Mouse (Mus musculus) intestine, embryonic 14.5 days (tissue): ENCODE results near the gene Cypt15. TPM values are rescaled to one million over a fixed set of nuclear protein-coding genes. Genes with fewer than 3 reads are reported as not detected.
"Not testable (repeated sequence)": the region's sequence is repeated elsewhere in the genome, so short reads cannot be mapped to it uniquely, and the experiment has no call there.

Source experiments
- ATAC-seq: fragments of 200-750 bp; cut with Nextera tagmentation; replicated peaks from 2 replicates; pipeline ENCODE4 v1.8.0; 2017; ENCODE audit warnings: low read depth, moderate number of reproducible peaks, moderate TSS enrichment, moderate library complexity; ENCODE audit not compliant: low FRiP score, low TSS enrichment
- DNase-seq: peaks from one replicate; pipeline ENCODE4 v3.0.0-alpha.2; 2018; ENCODE audit warnings: low spot score
- H3K27ac ChIP-seq: fragments of 300-500 bp; sonication (generic); 2 replicates; pipeline ENCODE4 v1.5.1; 2014; ENCODE audit warnings: low read depth, mild to moderate bottlenecking, control low read depth
- H3K27me3 ChIP-seq: fragments of 300-500 bp; sonication (generic); replicated peaks from 2 replicates; pipeline ENCODE4 v1.6.1; 2014; ENCODE audit warnings: low read length, control low read depth; ENCODE audit not compliant: control insufficient read depth, insufficient read depth
- H3K36me3 ChIP-seq: fragments of 300-500 bp; sonication (generic); 2 replicates; pipeline ENCODE4 v1.6.1; 2014; ENCODE audit warnings: low read length, control low read depth; ENCODE audit not compliant: control insufficient read depth, insufficient read depth
- H3K4me1 ChIP-seq: fragments of 300-500 bp; sonication (generic); replicated peaks from 2 replicates; pipeline ENCODE4 v1.6.1; 2014; ENCODE audit warnings: low read length, control low read depth, mixed read lengths; ENCODE audit not compliant: control insufficient read depth, insufficient read depth
- H3K4me2 ChIP-seq: fragments of 300-500 bp; sonication (generic); 2 replicates; pipeline ENCODE4 v1.6.1; 2014; ENCODE audit warnings: low read length
- H3K4me3 ChIP-seq: fragments of 300-500 bp; sonication (generic); 2 replicates; pipeline ENCODE4 v1.5.1; 2014; ENCODE audit warnings: low read depth, low read length, control low read depth, mixed read lengths
- H3K9ac ChIP-seq: fragments of 300-500 bp; sonication (generic); 2 replicates; pipeline ENCODE4 v1.6.1; 2014; ENCODE audit warnings: mild to moderate bottlenecking, low read length
- H3K9me3 ChIP-seq: fragments of 300-500 bp; sonication (generic); 2 replicates; pipeline ENCODE4 v1.6.1; 2016; ENCODE audit warnings: low read length, control low read depth; ENCODE audit not compliant: control insufficient read depth
- WGBS: fragments of 180-500 bp; shearing (Covaris S2); extraction: QIAGEN DNeasy Blood & Tissue Kit; methylation state at CpG from one replicate; pipeline ENCODE4 v1.1.7; 2014; 5-methylcytosine and 5-hydroxymethylcytosine counted together
- polyA plus RNA-seq: library from polyadenylated mRNA; unstranded; fragments of >200 nt; fragmentation: Nextera tagmentation; extraction: Ambion mirVana; gene quantifications from 2 replicates; pipeline ENCODE4 v1.2.1, GENCODE M21; 2014

Gene Cypt15
- polyA plus RNA-seq: not detected in 2 replicates

DNA sequence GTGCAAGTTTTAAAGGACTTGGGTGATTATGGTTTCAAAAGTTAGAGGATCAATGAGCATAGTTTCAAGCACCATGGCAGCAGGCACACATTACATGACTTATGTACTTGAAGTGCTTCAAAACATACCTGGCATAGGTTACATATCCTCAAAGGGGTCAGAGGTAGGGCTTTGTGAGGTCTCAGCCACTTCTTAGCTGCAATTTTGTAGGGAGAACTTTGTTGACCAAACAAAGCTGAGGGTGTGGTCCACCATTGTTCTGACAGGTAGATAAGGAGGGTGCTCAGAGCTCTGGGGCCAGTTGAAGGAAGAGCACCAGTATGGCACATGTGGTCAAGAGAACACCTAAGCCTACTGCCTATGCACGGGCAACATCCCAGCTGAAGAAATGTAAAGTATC is at the start of gene Cypt15:
TSS of gene Cypt15 (plus strand) at position 301 of the 400 bp plus-strand sequence.
- H3K4me1 ChIP-seq, H3K9me3 ChIP-seq, DNase-seq, H3K4me3 ChIP-seq, ATAC-seq, H3K27me3 ChIP-seq, H3K4me2 ChIP-seq, H3K36me3 ChIP-seq, H3K9ac ChIP-seq, H3K27ac ChIP-seq: not testable (repeated sequence)
- WGBS: 83% methylated on average over 1 of the region's 1 CpGs

DNA sequence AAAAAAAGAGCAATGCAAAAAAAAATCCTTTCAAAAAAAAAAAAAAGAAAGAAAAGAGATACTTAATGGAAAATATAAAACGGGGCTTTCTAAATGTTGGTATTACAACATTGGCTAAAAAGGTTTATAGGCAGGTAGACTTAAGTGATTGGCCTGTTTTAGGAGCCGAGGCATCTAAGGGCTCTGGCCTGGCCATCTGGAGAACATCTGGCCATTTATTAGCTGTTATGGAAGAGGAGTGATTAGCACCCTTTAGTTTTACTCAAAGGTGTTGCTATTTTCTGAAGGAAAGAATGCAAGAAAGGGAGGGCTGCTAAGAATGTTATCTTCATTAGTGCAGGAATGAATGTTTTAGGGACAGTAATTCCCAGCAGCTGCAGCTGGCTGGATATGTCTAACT is 24.9 kb downstream of the Cypt15 start:
- H3K27me3 ChIP-seq: no peaks in the 10 kb centered on the region
- H3K9me3 ChIP-seq: no peaks in the 10 kb centered on the region
- no peak overlapping the region for H3K4me3 ChIP-seq
- no peaks in the 10 kb centered on the region for H3K36me3 ChIP-seq
- ATAC-seq (no peak), DNase-seq (no peak)
- H3K4me2 ChIP-seq: no peak overlapping the region
- no peaks in the 10 kb centered on the region for H3K4me1 ChIP-seq
- H3K27ac ChIP-seq: no peak overlapping the region
- H3K9ac ChIP-seq: no peak overlapping the region
- WGBS: 69% methylated on average over 2 of the region's 2 CpGs

DNA sequence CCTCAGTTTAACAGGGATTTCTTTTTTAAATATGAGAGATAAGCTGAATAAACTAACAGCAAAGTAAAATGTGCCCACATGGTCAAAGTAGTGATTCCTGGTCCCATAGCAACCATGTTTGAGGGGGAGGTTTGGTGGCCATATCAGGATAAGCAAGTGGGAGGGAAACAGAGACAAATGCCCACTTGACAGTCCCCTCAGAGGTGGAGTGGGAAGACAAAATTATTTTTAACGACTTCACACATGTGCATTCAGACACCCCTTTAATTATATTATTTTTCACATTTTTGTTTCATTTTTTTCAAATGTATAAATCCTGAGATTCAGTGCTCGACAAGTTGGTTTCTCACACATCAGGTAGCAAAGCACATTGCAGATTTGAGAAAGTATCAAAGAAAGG is 32.8 kb downstream of the Cypt15 start:
- no peak for ATAC-seq

DNA sequence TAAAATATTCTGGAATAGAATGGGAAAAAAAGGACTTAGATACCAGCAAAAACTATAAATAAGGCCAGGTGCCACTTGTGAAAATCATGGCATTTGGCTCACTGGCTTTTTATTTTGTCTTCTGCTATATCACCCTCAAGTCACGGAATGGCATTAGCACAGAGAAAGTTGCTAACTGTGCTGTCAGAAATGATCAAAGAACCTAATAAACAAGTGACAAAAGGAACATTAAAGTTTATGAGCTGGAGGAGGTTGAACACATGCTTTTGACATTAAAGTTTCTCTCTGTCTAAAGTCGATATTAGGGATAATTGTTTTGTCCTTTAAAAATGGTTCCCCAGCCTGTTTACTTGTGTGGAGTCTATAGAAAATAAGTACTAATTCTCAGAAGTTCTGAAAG is 37.7 kb downstream of the Cypt15 start:
- DNase-seq (no peak), ATAC-seq (no peak)
- Histone ChIP-seq H3K9ac (no peak overlapping the region), H3K36me3 (no peaks in the 10 kb centered on the region), H3K27me3 (no peaks in the 10 kb centered on the region), H3K9me3 (no peaks in the 10 kb centered on the region), H3K4me1 (no peaks in the 10 kb centered on the region), H3K4me3 (no peak overlapping the region), H3K27ac (no peak overlapping the region), H3K4me2 (no peak overlapping the region)
- WGBS: 63% methylated on average over 2 of the region's 2 CpGs

More for the DNA sequence above, 32.8 kb downstream of the Cypt15 start:
- Histone ChIP-seq H3K4me1 (no peaks in the 10 kb centered on the region), H3K9me3 (no peaks in the 10 kb centered on the region), H3K36me3 (no peaks in the 10 kb centered on the region), H3K4me2 (no peak overlapping the region), H3K9ac (no peak overlapping the region), H3K27ac (no peak overlapping the region), H3K27me3 (no peaks in the 10 kb centered on the region), H3K4me3 (no peak overlapping the region)
- WGBS: 69% methylated on average over 2 of the region's 2 CpGs
- DNase-seq: no peak
